Mouse (Mus musculus) common myeloid progenitor, adult 5-6 weeks (primary cell): ENCODE measurements around the gene Psmb9. TPM values are rescaled to one million over a fixed set of nuclear protein-coding genes. Genes with fewer than 3 reads are reported as not detected.

Source experiments
- ATAC-seq: replicated peaks from 2 replicates; pipeline ENCODE4 v1.8.0; 2016; ENCODE audit warnings: low read depth, mild to moderate bottlenecking, moderate TSS enrichment, inconsistent platforms; ENCODE audit not compliant: poor library complexity, severe bottlenecking
- total RNA-seq: library from RNA; stranded (forward); fragments of 200-1000, 187-1606 nt; gene quantifications from 2 replicates; pipeline ENCODE4 v1.2.3, GENCODE M21; 2017

Gene Psmb9
- total RNA-seq, 1 experiment from 2014 or later, result 119 TPM

DNA sequence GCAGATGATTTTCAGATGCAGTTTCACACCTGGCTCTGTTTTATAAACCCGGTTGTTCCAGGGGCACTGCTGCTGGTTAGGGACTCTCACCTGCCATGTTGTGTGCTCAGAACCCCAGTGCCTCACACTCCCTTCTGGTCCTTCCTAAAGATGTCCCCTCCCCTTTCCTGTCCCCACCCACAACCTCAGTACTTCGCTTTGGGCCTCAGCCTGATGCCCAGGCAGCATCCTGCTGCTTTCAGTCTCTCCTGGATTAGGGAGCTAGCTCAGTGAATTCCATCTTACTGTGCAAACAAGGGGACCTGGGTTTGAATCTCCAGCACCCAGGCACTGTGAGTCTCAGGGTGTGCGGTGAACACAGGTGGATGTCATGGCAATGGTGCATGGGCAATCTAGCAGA is 19.9 kb upstream of the Psmb9 start:
- no peak for ATAC-seq

- no peak for ATAC-seq
Observed at GRCm38 (mm10) chr17:34206731-34207130, 19.2 kb upstream of the Psmb9 start.

DNA sequence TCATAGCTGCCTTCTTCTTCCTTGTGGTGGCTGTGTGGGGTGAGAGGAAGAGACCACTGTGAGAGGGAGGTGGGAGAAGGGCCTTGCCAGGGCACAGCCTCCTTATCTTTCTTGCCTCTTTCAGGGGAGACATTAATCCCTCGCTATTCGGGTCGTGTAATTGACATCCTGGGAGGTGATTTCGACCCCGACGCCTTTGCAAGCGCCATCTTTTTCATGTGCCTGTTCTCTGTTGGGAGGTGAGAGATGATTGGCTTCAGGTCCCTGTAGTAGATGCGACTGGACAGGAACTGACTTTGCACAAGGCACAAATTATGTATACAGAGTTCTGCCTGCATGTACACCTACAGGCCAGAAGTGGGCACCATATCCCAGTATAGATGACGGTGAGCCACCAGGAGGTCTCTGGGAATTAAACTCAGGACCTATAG is 18.2 kb upstream of the Psmb9 start:
- ATAC-seq, result peak; percentile 48

GRCm38 (mm10) chr17:34205021-34205745 is 17.6 kb upstream of the Psmb9 start:
- ATAC-seq, result peak; percentile 2; the same call in 1 of the 2 replicates

DNA sequence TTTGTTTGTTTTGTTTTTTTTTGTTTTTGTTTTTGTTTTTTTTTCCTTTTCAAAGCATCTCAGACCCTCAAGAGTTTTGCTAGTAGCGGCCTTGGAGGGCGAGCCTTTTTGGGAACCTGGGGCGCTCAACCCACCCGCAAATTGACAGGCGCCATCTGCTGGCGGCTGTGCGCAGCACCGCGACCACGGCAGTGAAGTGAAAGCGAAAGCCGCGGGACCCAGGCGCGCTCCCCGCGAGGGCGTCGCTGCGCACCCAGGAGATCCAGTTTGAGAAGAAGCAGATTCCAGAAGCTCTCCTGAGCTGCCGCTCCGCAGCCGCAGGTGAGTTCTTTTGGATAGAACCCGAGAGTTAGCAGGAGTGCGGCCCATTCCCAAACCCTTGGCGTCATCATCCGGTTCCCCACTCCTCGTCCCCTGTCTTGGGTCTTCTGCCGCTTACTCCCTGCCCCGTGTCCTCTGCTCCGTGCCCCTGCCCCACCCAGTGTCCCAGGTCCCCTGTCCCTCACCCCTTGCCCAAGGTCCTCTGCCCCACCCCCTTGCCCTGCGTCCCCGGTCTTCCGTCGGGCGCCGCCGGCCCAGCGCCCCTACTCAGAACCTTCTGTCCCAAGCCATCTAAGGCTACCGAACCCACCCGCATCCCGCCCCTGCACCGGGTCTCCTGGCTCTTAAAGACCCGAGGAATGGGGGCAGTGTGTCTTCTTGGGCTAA is 16.9 kb upstream of the Psmb9 start:
- peak; percentile 60 for ATAC-seq

- no peak for ATAC-seq
Observed at GRCm38 (mm10) chr17:34203444-34203843, 15.9 kb upstream of the Psmb9 start, which contains the start of gene Tap2. Tap2 (plus strand) TSS chr17:34203527.

- ATAC-seq, result no peak
Observed at GRCm38 (mm10) chr17:34202760-34203442, 15.3 kb upstream of the Psmb9 start.

GRCm38 (mm10) chr17:34201506-34202055 is 14.0 kb upstream of the Psmb9 start:
- no peak for ATAC-seq

- no peak for ATAC-seq
Observed at GRCm38 (mm10) chr17:34200772-34201505, 13.4 kb upstream of the Psmb9 start.

- ATAC-seq, result no peak
Observed at GRCm38 (mm10) chr17:34200047-34200446, 12.5 kb upstream of the Psmb9 start.

GRCm38 (mm10) chr17:34199050-34199619 is 11.6 kb upstream of the Psmb9 start:
- no peak for ATAC-seq

- no peak for ATAC-seq
Observed at GRCm38 (mm10) chr17:34198521-34198912, 11.0 kb upstream of the Psmb9 start.

DNA sequence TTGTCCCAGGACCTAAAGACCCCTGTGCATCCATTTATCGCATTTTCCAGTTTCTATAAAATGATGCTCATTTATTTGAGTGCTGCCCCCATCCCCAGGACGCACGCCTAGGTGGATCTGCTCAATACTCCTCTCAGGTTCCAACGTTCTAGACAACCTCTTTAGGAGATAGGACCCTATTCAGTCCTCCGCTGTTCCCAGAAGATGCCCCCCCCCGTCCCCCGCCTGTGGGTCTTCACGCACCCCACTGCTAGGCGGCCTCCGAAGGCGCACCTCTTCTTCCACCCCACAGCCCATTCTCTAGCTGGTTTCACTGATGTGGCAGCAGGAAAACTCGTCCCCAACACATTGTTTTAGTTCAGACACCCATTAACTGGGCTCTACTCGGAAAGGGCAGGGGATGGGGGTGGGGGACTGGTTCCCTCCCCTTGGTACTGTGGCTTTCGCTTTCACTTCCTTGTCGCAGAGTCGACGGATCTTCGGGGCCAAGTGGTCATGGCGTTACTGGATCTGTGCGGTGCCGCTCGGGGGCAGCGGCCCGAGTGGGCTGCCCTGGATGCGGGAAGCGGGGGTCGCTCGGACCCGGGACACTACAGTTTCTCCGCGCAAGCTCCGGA is 10.4 kb upstream of the Psmb9 start:
- peak; percentile 68 for ATAC-seq

GRCm38 (mm10) chr17:34196941-34197894 is 9.7 kb upstream of the Psmb9 start, which contains the start of gene Psmb8:
Psmb8 (plus strand) TSS chr17:34197721.
- peak; percentile 62 for ATAC-seq

DNA sequence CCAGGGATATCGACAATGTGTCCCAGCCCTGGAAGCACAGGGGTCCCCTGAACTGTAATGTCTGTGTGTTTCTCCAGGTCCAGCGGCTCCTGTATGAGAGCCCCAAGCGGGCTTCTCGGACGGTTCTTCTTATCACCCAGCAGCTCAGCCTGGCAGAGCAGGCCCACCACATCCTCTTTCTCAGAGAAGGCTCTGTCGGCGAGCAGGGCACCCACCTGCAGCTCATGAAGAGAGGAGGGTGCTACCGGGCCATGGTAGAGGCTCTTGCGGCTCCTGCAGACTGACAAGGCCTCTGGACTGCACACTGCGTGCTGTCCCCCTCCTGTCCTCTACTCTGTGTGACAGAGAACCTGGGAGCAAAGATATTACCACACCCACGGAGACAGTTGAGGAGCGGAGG is 8.9 kb upstream of the Psmb9 start:
- peak; percentile 73 for ATAC-seq

DNA sequence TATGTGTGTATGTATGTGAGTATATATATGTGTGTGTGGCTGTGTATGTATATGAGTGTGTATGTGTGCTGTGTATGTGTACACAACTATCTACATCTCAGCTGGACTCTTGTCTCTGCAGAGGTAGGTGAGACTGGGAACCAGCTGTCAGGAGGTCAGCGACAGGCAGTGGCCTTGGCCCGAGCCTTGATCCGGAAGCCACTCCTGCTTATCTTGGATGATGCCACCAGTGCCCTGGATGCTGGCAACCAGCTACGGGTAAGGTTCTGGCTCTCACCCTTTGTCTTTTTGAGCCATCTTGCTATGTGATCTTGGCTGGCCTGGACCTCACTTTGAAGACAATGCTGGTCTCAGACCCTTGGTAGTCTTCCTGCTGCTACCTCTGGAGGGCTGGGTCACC is 7.2 kb upstream of the Psmb9 start:
- ATAC-seq, result no peak

DNA sequence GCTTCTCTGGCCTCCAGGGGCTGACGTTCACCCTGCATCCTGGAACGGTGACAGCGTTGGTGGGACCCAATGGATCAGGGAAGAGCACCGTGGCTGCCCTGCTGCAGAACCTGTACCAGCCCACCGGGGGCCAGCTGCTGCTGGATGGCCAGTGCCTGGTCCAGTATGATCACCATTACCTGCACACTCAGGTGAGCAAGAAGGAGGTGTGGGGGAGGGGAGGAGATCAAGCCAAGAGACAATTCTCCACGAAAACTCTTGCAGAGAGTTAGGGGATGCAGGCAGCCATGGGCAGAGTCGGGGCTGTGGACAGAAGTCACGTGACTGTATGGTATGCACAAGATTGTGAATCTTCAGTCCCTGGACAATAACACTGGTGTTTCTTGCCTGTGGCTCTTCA is 5.9 kb upstream of the Psmb9 start:
- no peak for ATAC-seq

GRCm38 (mm10) chr17:34192852-34193251 is 5.3 kb upstream of the Psmb9 start:
- no peak for ATAC-seq
